Mouse (Mus musculus): ENCODE data around the gene Il34. TPM values are rescaled to one million over a fixed set of nuclear protein-coding genes. Genes with fewer than 3 reads are reported as not detected.
A peak's percentile ranks its signal among the peaks of the same experiment; 100 is the strongest.

Il34 gene
- polyA plus RNA-seq, 1 experiment from 2014 or later, result 0.15 TPM

GRCm38 (mm10) chr8:110774047-110774446, 31.7 kb downstream of the Il34 start:
- H3K27ac ChIP-seq (replicated peaks; ENCODE audit: low read depth, low read length), result no peak overlapping the region
- no peaks in the 10 kb centered on the region for H3K4me1 ChIP-seq (ENCODE audit: control insufficient read depth, insufficient read depth, low read length)
- H3K4me2 ChIP-seq (ENCODE audit: low read depth, low read length), result no peak overlapping the region
- no peak overlapping the region for H3K4me3 ChIP-seq (ENCODE audit: low read depth, low read length)
- 65% methylated on average over 3 of the region's 3 CpGs for WGBS
- peak; percentile 32 for DNase-seq (ENCODE audit: low spot score)
- H3K9ac ChIP-seq (replicated peaks; ENCODE audit: low read length), result no peak overlapping the region
- no peaks in the 10 kb centered on the region for H3K27me3 ChIP-seq (ENCODE audit: control insufficient read depth, insufficient read depth, low read length)
- no peak for ATAC-seq (replicated peaks; ENCODE audit: insufficient number of reproducible peaks, low FRiP score, low TSS enrichment, low read depth)
- H3K9me3 ChIP-seq (replicated peaks; ENCODE audit: control insufficient read depth, low read length), result no peaks in the 10 kb centered on the region
- no peaks in the 10 kb centered on the region for H3K36me3 ChIP-seq (replicated peaks; ENCODE audit: control insufficient read depth, insufficient read depth, low read depth, low read length)

- H3K4me1 ChIP-seq (ENCODE audit: control insufficient read depth, insufficient read depth, low read length), result no peaks in the 10 kb centered on the region
- DNase-seq (ENCODE audit: low spot score) (no peak), ATAC-seq (replicated peaks; ENCODE audit: insufficient number of reproducible peaks, low FRiP score, low TSS enrichment, low read depth) (no peak)
- WGBS, result 66% methylated on average over 7 of the region's 7 CpGs
- no peak overlapping the region for H3K9ac ChIP-seq (replicated peaks; ENCODE audit: low read length)
- H3K4me3 ChIP-seq (ENCODE audit: low read depth, low read length), result no peak overlapping the region
- no peaks in the 10 kb centered on the region for H3K36me3 ChIP-seq (replicated peaks; ENCODE audit: control insufficient read depth, insufficient read depth, low read depth, low read length)
- H3K27ac ChIP-seq (replicated peaks; ENCODE audit: low read depth, low read length), result no peak overlapping the region
- no peak overlapping the region for H3K4me2 ChIP-seq (ENCODE audit: low read depth, low read length)
- no peaks in the 10 kb centered on the region for H3K27me3 ChIP-seq (ENCODE audit: control insufficient read depth, insufficient read depth, low read length)
- H3K9me3 ChIP-seq (replicated peaks; ENCODE audit: control insufficient read depth, low read length), result no peaks in the 10 kb centered on the region
Observed at GRCm38 (mm10) chr8:110772452-110772851, 33.3 kb downstream of the Il34 start.

- ATAC-seq (replicated peaks; ENCODE audit: insufficient number of reproducible peaks, low FRiP score, low TSS enrichment, low read depth), result no peak
- H3K4me3 ChIP-seq (ENCODE audit: low read depth, low read length), result no peak overlapping the region
- 82% methylated on average over 6 of the region's 6 CpGs for WGBS
Observed at GRCm38 (mm10) chr8:110767261-110767660, 38.5 kb downstream of the Il34 start.

GRCm38 (mm10) chr8:110764671-110765070, 41.1 kb downstream of the Il34 start:
- Histone ChIP-seq H3K4me2 (ENCODE audit: low read depth, low read length) (no peak overlapping the region), H3K4me3 (ENCODE audit: low read depth, low read length) (no peak overlapping the region), H3K9me3 (replicated peaks; ENCODE audit: control insufficient read depth, low read length) (no peaks in the 10 kb centered on the region), H3K27ac (replicated peaks; ENCODE audit: low read depth, low read length) (no peak overlapping the region), H3K9ac (replicated peaks; ENCODE audit: low read length) (no peak overlapping the region), H3K27me3 (ENCODE audit: control insufficient read depth, insufficient read depth, low read length) (no peaks in the 10 kb centered on the region), H3K4me1 (ENCODE audit: control insufficient read depth, insufficient read depth, low read length) (no peaks in the 10 kb centered on the region), H3K36me3 (replicated peaks; ENCODE audit: control insufficient read depth, insufficient read depth, low read depth, low read length) (no peaks in the 10 kb centered on the region)
- 77% methylated on average over 3 of the region's 3 CpGs for WGBS
- ATAC-seq (replicated peaks; ENCODE audit: insufficient number of reproducible peaks, low FRiP score, low TSS enrichment, low read depth), result no peak
- no peak for DNase-seq (ENCODE audit: low spot score)

More at GRCm38 (mm10) chr8:110767261-110767660, 38.5 kb downstream of the Il34 start:
- H3K9ac ChIP-seq (replicated peaks; ENCODE audit: low read length), result no peak overlapping the region
- no peaks in the 10 kb centered on the region for H3K27me3 ChIP-seq (ENCODE audit: control insufficient read depth, insufficient read depth, low read length)
- no peak overlapping the region for H3K27ac ChIP-seq (replicated peaks; ENCODE audit: low read depth, low read length)
- no peak overlapping the region for H3K4me2 ChIP-seq (ENCODE audit: low read depth, low read length)
- no peaks in the 10 kb centered on the region for H3K4me1 ChIP-seq (ENCODE audit: control insufficient read depth, insufficient read depth, low read length)
- DNase-seq (ENCODE audit: low spot score), result no peak
- no peaks in the 10 kb centered on the region for H3K9me3 ChIP-seq (replicated peaks; ENCODE audit: control insufficient read depth, low read length)
- no peaks in the 10 kb centered on the region for H3K36me3 ChIP-seq (replicated peaks; ENCODE audit: control insufficient read depth, insufficient read depth, low read depth, low read length)

GRCm38 (mm10) chr8:110761988-110762387, 43.7 kb downstream of the Il34 start:
- Histone ChIP-seq H3K27me3 (ENCODE audit: control insufficient read depth, insufficient read depth, low read length) (no peaks in the 10 kb centered on the region), H3K9me3 (replicated peaks; ENCODE audit: control insufficient read depth, low read length) (no peaks in the 10 kb centered on the region), H3K4me3 (ENCODE audit: low read depth, low read length) (no peak overlapping the region), H3K9ac (replicated peaks; ENCODE audit: low read length) (no peak overlapping the region), H3K4me1 (ENCODE audit: control insufficient read depth, insufficient read depth, low read length) (no peaks in the 10 kb centered on the region), H3K36me3 (replicated peaks; ENCODE audit: control insufficient read depth, insufficient read depth, low read depth, low read length) (no peaks in the 10 kb centered on the region), H3K27ac (replicated peaks; ENCODE audit: low read depth, low read length) (no peak overlapping the region), H3K4me2 (ENCODE audit: low read depth, low read length) (no peak overlapping the region)
- WGBS, result 66% methylated on average over 6 of the region's 6 CpGs
- ATAC-seq (replicated peaks; ENCODE audit: insufficient number of reproducible peaks, low FRiP score, low TSS enrichment, low read depth) (no peak), DNase-seq (ENCODE audit: low spot score) (no peak)

- DNase-seq (ENCODE audit: low spot score), result no peak
- Histone ChIP-seq H3K27ac (replicated peaks; ENCODE audit: low read depth, low read length) (no peak overlapping the region), H3K27me3 (ENCODE audit: control insufficient read depth, insufficient read depth, low read length) (no peaks in the 10 kb centered on the region), H3K4me3 (ENCODE audit: low read depth, low read length) (no peak overlapping the region), H3K9me3 (replicated peaks; ENCODE audit: control insufficient read depth, low read length) (no peaks in the 10 kb centered on the region), H3K9ac (replicated peaks; ENCODE audit: low read length) (no peak overlapping the region), H3K4me2 (ENCODE audit: low read depth, low read length) (no peak overlapping the region), H3K36me3 (replicated peaks; ENCODE audit: control insufficient read depth, insufficient read depth, low read depth, low read length) (no peaks in the 10 kb centered on the region), H3K4me1 (ENCODE audit: control insufficient read depth, insufficient read depth, low read length) (no peaks in the 10 kb centered on the region)
- ATAC-seq (replicated peaks; ENCODE audit: insufficient number of reproducible peaks, low FRiP score, low TSS enrichment, low read depth), result no peak
- WGBS, result 59% methylated on average over 5 of the region's 5 CpGs
Observed at GRCm38 (mm10) chr8:110761185-110761584, 44.5 kb downstream of the Il34 start.

- Histone ChIP-seq H3K4me1 (ENCODE audit: control insufficient read depth, insufficient read depth, low read length) (no peaks in the 10 kb centered on the region), H3K27me3 (ENCODE audit: control insufficient read depth, insufficient read depth, low read length) (no peaks in the 10 kb centered on the region), H3K9me3 (replicated peaks; ENCODE audit: control insufficient read depth, low read length) (no peaks in the 10 kb centered on the region), H3K27ac (replicated peaks; ENCODE audit: low read depth, low read length) (no peak overlapping the region), H3K36me3 (replicated peaks; ENCODE audit: control insufficient read depth, insufficient read depth, low read depth, low read length) (no peaks in the 10 kb centered on the region), H3K4me3 (ENCODE audit: low read depth, low read length) (no peak overlapping the region), H3K4me2 (ENCODE audit: low read depth, low read length) (no peak overlapping the region), H3K9ac (replicated peaks; ENCODE audit: low read length) (no peak overlapping the region)
- whole genome bisulfite sequencing, result 71% methylated on average over 7 of the region's 7 CpGs
- DNase-seq (ENCODE audit: low spot score) (no peak), ATAC-seq (replicated peaks; ENCODE audit: insufficient number of reproducible peaks, low FRiP score, low TSS enrichment, low read depth) (no peak)
Observed at GRCm38 (mm10) chr8:110760280-110760940, 45.3 kb downstream of the Il34 start.

- 86% methylated on average over 5 of the region's 5 CpGs for WGBS
- no peak for DNase-seq (ENCODE audit: low spot score)
- H3K4me3 ChIP-seq (ENCODE audit: low read depth, low read length), result no peak overlapping the region
Observed at GRCm38 (mm10) chr8:110756196-110756595, 49.5 kb downstream of the Il34 start.

More at GRCm38 (mm10) chr8:110756196-110756595, 49.5 kb downstream of the Il34 start:
- H3K9me3 ChIP-seq (replicated peaks; ENCODE audit: control insufficient read depth, low read length), result no peaks in the 10 kb centered on the region
- H3K4me2 ChIP-seq (ENCODE audit: low read depth, low read length), result no peak overlapping the region
- H3K27me3 ChIP-seq (ENCODE audit: control insufficient read depth, insufficient read depth, low read length), result no peaks in the 10 kb centered on the region
- H3K9ac ChIP-seq (replicated peaks; ENCODE audit: low read length), result no peak overlapping the region
- no peak overlapping the region for H3K27ac ChIP-seq (replicated peaks; ENCODE audit: low read depth, low read length)
- H3K36me3 ChIP-seq (replicated peaks; ENCODE audit: control insufficient read depth, insufficient read depth, low read depth, low read length), result no peaks in the 10 kb centered on the region
- H3K4me1 ChIP-seq (ENCODE audit: control insufficient read depth, insufficient read depth, low read length), result no peaks in the 10 kb centered on the region
- ATAC-seq (replicated peaks; ENCODE audit: insufficient number of reproducible peaks, low FRiP score, low TSS enrichment, low read depth), result no peak
